25 mouse cellular contexts compared by ENCODE assay signal in the genomic region with DNA sequence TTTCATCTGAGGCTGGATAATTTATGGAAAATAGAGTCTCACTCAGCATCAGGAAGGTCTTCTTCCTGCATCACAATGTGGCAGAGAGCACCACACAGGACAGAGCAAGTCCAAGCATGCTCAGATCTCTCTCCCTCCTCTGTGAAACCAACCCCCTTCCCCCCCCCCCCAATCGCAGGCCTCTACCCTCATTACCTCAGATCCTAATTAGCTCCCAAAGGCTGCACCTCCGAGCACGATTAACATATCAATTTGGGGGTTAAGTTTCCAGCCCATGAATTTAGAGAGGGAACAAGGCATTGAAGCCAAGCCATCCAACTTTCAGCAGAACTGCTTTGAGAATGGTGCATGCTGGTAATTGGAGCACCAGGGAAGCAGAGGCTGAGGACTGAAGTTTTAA. TPM values are rescaled to one million over a fixed set of nuclear protein-coding genes. Genes with fewer than 3 reads are reported as not detected.
"Had no signal": no experiment of that assay in that cellular context is flagged by ENCODE, and none has a peak within 500 bp of the region (broad histone marks: within the 10 kb centered on the region; RNA-seq: fewer than 3 reads in every experiment).

No protein-coding gene starts in this region.

- H3K27me3 ChIP-seq: limb, embryonic 13.5 days; liver, embryonic 12.5 days; liver, embryonic 15.5 days; lung, embryonic 15.5 days; neural tube, embryonic 12.5 days; neural tube, embryonic 15.5 days; stomach, embryonic 15.5 days had no signal

- H3K9me3 ChIP-seq: limb, embryonic 10.5 days; limb, embryonic 13.5 days; liver, embryonic 12.5 days; liver, embryonic 15.5 days; lung, embryonic 15.5 days; midbrain, embryonic 10.5 days; midbrain, embryonic 13.5 days; neural tube, embryonic 12.5 days; neural tube, embryonic 15.5 days; stomach, embryonic 15.5 days had no signal

- H3K27ac ChIP-seq: limb, embryonic 10.5 days; liver, embryonic 12.5 days; liver, embryonic 15.5 days; neural tube, embryonic 12.5 days had no signal

- H3K9ac ChIP-seq: limb, embryonic 13.5 days; liver, embryonic 12.5 days; liver, embryonic 15.5 days; lung, embryonic 15.5 days; midbrain, embryonic 13.5 days; neural tube, embryonic 12.5 days; neural tube, embryonic 15.5 days; stomach, embryonic 15.5 days had no signal

- ATAC-seq: liver, embryonic 12.5 days had no signal

- H3K4me1 ChIP-seq: liver, embryonic 12.5 days; liver, embryonic 15.5 days had no signal

- H3K4me2 ChIP-seq: liver, embryonic 12.5 days; liver, embryonic 15.5 days; lung, embryonic 15.5 days; midbrain, embryonic 13.5 days; stomach, embryonic 15.5 days had no signal

- H3K4me3 ChIP-seq: layer of hippocampus, adult 2 months; limb, embryonic 10.5 days; limb, embryonic 13.5 days; liver, embryonic 12.5 days; liver, embryonic 15.5 days; lung, embryonic 15.5 days; megakaryocyte, embryonic 14.5 days; midbrain, embryonic 10.5 days; midbrain, embryonic 13.5 days; neural tube, embryonic 12.5 days; neural tube, embryonic 15.5 days; stomach, embryonic 15.5 days had no signal

- DNase-seq: kidney, adult 9 months; kidney, postnatal 14 days; kidney, postnatal 4 days; layer of hippocampus, adult 9-11 months; liver; lung, adult 18-20 months; lung, postnatal 10 days; lung, postnatal 36 days; right cerebral cortex, postnatal 25 days; spleen, adult 18-20 months; thymus, adult 18-20 months; thymus, postnatal 36 days had no signal

- H3K36me3 ChIP-seq: limb, embryonic 10.5 days; limb, embryonic 13.5 days; liver, embryonic 12.5 days; liver, embryonic 15.5 days; lung, embryonic 15.5 days; midbrain, embryonic 10.5 days; midbrain, embryonic 13.5 days; neural tube, embryonic 12.5 days; neural tube, embryonic 15.5 days; stomach, embryonic 15.5 days had no signal

RNA-seq across cellular contexts. Expression of gene Wdr95, which starts 15.8 kb away (rescaled TPM):
- polyA plus RNA-seq: kidney, embryonic 16.5 days; limb, embryonic 10.5 days; liver, embryonic 12.5 days; liver, embryonic 15.5 days; midbrain, embryonic 10.5 days had no signal
